Mouse (Mus musculus): Measurements from ENCODE around the gene Pecam1. TPM values are rescaled to one million over a fixed set of nuclear protein-coding genes. Genes with fewer than 3 reads are reported as not detected.
A peak's percentile ranks its signal among the peaks of the same experiment; 100 is the strongest.
"Not testable (repeated sequence)": the region's sequence is repeated elsewhere in the genome, so short reads cannot be mapped to it uniquely, and the experiment has no call there.

The Pecam1 gene
- total RNA-seq, 2 experiments from 2014 or later, result 38.6 to 57.0 TPM

DNA sequence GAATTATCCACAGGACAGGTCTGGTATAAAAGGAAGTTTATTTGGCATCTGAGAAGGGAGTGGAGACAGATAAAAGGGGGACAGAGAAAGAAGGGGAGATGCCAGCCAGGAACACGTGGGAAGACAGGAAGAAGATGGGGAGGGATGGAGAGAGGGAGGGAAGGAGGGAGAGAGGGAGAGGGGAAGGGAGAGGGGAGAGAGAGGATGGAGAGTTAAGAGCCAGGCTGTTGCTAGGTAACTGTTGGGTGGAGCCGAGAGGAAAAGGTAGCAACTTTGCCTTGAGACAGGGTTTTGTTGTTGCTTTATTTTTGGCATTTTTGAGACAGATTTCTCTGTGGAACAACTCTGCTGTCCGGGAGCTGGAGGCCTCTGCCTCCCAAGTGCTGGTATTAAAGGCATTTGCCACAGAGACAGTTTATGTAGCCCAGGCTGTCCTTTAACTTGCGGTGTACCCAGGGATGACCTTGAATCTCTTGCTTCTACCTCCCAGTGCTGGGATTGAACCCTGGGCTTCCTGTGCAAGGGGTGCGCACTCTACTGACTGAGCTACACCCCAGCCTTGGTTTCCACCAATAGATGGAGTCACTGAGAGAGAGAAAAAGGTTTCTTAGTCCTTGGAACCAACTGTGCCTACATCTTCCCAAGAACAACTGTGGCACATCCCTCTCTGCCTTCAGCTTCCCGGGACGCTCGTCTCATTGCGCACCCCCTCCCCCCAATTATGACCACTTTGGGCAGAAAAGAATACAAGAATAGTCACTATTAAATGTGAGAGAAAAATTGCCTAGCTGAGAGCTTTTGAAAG is 111.7 kb downstream of the Pecam1 start:
- no peak for ATAC-seq (replicated peaks; ENCODE audit: poor library complexity)

DNA sequence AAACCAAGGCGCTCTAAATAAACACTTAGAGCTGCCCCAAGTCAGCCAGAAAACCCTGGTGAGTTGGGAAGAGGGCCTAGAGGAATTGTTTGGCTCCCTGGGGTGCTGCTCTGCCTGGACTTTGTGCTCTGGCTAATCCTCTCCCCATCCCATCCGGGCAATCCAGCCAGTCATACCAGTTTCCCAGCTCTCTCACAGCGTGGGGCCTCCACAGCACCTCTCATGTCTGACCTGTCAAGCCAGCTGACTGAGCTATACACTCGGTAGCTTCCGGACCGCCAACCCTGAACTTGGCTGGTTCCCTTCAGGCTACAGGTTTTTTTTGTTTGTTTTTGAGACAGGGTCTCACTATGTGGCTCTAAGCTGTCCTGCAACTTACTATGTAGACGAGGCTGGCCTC is 112.7 kb downstream of the Pecam1 start:
- ATAC-seq (replicated peaks; ENCODE audit: poor library complexity), result no peak

DNA sequence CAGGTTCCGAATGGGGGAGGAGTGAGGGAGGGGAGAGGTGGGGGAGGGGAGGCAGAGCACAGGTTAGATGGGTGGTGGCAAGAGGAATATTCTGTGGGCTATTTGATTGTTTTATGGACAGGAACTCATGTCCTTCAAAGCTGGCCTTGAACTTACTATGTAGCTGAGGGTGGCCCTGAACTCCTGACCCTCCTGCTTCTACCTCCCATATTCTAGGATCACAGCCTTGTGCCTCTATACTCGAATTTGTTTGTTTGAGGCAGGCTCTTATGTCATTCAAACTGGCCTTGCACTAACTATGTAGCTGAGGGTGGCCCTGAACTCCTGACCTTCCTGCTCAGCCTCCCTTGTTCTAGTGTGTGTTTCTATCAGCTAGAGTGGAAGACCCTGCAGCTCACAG is 114.5 kb downstream of the Pecam1 start:
- no peak for ATAC-seq (replicated peaks; ENCODE audit: poor library complexity)

DNA sequence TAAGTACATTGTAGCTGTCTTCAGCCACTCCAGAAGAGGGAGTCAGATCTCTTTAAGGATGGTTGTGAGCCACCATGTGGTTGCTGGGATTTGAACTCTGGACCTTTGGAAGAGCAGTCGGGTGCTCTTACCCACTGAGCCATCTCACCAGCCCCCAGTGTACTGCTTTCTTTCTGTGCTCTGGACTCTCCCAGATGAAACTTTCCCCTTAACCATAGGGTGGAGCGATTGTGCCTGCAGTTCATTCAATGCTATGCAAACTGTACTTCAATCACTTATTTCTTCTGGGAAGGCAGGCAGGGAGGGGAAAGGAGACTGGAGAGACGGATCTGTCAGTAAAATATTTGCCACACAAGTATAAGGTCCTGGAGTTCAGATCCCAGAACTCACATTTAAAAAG is 116.3 kb downstream of the Pecam1 start:
- not testable (repeated sequence) for ATAC-seq (replicated peaks; ENCODE audit: poor library complexity)

DNA sequence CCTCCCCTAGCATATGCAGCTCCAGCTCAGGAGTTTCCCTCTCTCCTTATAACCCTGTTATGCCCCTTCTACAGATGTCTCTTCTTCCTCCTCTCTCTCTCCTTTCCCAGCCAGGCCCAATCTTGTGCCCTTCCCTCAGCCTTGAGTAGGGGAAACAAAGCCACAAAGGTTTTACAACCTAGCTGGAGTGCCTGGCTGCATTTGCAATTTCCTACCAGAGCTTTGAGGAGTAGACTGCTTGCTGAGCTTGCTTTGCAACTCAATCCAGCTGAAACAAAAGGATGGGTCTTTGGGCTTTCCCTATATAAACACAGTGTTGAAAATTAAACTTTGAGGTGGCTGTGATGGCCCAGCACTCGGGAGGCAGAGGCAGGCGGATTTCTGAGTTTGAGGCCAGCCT is 117.0 kb downstream of the Pecam1 start:
- ATAC-seq (replicated peaks; ENCODE audit: poor library complexity), result no peak

DNA sequence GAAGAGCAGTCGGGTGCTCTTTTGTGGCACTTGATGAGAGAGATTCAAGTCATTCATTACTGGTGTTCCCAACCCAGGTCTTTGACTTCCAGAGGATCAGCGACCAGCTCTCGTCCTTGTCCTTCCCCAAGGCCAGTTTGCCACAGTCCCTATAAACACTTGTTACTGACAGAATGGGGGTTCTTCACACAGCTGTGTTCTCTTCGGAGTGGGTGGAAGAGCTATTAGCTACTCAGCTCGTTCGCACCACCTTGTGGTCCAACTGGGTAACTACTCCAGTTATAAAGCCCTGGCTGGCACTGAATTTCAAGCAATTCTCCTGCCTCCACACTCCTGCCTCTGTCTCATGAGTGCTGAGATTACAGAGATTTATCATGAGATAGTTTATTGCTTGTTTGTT is 122.7 kb downstream of the Pecam1 start:
- peak; percentile 94 for ATAC-seq (replicated peaks; ENCODE audit: poor library complexity)

DNA sequence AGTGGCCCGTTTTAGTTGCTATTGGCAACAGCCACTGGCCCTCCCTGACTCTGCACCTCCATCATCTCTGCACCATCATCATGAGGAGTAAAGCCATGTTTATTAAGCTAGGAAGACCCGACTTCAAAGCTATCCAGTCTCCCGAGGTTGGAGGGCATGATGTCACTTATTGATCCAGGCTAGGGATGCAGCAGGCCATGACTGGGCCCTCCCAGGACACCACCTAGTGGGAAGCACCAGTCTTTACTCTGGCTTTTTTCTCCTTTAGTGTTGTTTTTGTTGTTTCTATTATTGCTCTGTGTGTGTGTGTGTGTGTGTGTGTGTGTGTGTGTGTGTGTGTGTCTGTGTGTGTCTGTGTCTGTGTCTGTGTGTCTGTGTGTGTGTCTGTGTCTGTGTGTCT is 124.9 kb downstream of the Pecam1 start:
- no peak for ATAC-seq (replicated peaks; ENCODE audit: poor library complexity)

DNA sequence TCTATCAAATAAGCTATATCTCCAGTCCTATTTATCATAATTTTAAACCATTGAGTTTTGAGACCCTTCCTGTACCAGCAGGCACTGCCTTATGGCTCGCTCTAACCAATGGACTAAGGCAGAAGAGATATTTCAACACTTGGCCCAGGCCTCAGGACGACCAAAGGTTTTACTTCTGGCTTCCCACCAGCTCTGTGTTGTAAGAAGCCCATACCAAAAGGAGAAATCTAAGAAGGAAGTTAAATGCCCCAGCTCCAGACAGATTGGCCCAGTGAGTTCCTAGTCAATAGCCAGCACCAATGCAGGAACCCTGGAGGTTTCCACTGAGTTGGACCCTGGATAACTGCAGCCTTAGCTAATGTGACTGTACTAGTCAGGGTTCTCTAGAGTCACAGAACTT is 126.8 kb downstream of the Pecam1 start:
- ATAC-seq (replicated peaks; ENCODE audit: poor library complexity), result peak; percentile 74

DNA sequence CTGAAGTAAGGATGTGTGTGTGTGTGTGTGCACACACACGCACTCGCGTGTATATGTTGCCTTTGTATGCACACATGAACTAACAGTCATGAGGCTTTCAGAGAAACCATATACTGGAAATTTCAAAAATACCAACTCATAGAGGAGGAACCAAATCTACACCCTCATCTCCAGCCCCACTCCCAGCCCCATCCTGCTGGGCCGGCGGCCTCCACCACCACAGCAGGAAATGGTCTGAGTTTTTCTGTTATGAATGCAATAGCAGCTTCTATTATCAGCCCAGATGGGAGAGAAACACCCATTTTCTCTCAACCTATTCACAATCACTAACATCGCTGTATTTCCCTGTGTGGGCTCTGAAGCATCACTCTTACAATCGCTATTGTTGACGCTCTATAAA is 128.4 kb downstream of the Pecam1 start:
- ATAC-seq (replicated peaks; ENCODE audit: poor library complexity), result peak; percentile 46

DNA sequence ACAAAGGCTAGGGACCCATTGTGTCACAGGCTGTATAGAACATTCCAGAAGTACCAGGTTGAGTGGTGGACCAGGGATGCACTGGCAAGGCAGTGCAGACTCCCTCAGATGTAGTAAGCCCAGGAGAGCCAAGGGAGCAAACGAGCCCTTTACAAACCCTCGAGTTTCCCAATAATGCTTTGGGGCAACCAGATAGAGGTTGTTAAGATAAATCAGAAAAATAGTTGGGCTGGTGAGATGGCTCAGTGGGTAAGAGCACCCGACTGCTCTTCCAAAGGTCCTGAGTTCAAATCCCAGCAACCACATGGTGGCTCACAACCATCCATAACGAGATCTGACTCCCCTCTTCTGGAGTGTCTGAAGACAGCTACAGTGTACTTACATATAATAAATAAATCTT is 131.7 kb downstream of the Pecam1 start:
- not testable (repeated sequence) for ATAC-seq (replicated peaks; ENCODE audit: poor library complexity)

DNA sequence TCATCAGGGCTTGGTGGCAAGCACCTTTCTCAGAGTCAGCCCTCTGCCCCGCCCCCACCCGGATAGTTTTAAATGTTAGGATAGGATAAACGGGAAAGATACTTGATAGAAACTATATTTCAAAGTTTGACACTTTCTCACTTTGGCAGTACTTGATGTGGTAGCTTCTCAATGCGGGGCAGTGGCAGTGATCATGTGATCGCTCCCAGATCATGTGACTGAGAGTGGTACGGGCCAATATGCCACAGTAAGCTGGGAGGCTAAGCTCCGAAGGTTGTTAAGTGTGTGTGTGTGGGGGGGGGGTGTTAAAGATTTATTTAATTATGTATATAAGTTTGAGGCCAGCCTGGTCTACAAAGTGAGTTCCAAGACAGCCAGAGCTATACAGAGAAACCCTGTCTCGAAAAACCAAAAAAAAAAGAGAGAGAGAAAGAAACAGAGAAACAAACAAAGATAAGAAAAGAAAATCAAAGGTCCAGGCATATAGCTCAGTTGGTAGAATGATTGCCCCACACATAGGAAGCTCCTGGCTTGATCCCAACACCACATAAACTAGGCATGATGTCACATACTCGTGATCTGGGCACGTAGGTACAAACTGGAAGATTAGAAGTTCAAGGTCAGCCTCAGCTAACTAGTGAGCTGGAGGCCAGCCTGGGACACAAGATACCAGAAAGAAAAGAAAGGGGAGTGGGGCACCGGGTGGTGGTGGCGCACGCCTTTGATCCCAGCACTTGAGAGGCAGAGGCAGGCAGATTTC is 132.4 kb downstream of the Pecam1 start:
- no peak for ATAC-seq (replicated peaks; ENCODE audit: poor library complexity)

DNA sequence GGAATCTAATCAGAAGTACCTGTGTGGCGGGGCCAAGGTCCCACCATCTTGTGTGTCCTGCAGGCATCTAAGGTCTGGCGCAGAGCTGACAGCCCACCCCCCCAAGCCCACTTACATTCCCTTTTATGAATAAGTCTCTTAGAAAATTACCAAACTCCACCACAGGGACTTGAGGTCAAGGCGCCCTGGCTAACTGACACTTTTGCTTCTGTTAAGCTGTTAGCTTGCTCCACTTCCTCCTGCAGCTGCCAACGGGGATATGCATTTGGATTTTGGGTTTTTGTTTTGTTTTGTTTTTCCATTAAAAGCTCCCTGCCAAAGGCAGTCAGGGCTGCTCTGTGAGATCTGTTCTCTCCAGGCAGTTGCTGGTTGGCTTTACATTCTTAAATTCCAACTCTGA is 134.9 kb downstream of the Pecam1 start:
- no peak for ATAC-seq (replicated peaks; ENCODE audit: poor library complexity)

DNA sequence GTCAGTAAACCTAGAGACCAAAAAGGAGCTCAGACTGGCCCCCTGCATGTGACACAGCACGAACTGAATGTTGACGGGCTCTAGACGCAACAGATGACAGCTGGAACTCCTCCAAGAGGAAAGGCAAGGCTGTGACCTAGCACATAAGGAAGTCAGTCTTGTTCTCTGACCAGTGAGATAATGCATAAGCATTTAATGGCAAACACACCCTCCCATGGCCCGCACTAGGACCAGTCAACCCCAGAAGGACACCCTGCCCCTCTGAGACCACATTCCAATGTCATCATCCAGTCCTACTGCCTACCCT is 136.1 kb downstream of the Pecam1 start:
- peak; percentile 15 for ATAC-seq (replicated peaks; ENCODE audit: poor library complexity)

DNA sequence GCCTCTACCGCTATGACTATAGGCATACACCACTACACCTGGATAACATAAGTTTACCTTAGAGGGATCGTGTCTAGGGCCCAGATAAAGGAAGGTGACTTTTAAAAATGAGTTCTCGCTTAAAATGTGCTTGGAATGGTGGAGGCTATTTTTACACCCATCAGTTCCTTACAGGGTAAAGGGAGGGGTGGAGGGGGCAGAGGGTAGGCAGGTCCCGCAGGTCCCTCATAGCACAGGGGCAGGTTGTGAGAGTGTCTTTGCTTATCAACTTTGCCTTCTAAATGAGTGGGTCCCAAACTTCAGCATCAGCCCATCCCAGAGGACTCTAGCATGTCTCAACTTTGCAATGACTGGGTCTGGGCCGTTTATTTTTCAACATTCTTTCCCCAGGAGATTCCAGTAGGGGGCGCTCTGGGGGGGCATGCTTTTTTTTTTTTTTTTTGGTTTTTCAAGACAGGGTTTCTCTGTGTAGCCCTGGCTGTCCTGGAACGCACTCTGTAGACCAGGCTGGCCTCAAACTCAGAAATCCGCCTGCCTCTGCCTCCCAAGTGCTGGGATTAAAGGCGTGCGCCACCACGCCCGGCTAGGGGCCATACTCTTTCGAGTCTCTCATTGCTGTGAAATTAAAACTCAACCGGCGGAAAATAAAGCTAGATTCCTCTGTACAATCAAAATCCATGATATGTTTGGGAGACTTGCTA is 136.6 kb downstream of the Pecam1 start:
- ATAC-seq (replicated peaks; ENCODE audit: poor library complexity), result peak; percentile 11; the same call in 1 of the 2 replicates

DNA sequence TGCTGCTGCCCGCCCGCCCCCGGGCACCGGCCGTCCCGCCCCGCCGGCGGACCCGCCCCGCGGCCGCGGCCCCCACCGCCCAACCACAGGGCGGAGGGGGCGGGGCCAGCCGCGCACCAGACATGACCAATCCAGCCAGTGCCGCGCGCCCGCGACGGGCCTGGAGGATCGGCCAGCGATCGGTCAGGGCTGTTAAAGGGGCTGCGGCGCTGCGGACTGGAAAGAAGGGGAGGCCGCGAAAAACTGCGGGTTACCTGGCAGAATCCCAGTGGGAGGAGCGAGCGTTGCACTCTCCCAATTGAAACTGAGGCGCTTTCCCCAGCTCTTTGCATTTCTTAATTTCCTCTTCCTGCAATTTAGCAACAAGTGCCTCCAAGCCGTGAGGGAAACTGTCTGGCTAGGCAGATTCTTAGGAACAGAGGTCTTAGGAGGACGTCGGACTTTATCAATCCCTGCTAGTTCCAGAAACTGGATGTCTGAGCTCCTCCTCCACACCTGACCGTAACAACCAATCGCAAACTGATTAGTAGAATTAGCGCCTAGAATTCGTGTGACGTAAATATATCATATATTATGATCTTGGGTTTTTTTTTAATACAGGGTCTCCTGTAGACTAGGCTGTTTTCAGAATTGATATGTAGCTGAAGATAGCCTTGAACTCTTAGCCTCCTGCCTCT is 137.3 kb downstream of the Pecam1 start, which contains the start of gene Tex2:
TSS of gene Tex2 (minus strand) at position 463 of the 677 bp plus-strand sequence.
- peak; percentile 75 for ATAC-seq (replicated peaks; ENCODE audit: poor library complexity)

DNA sequence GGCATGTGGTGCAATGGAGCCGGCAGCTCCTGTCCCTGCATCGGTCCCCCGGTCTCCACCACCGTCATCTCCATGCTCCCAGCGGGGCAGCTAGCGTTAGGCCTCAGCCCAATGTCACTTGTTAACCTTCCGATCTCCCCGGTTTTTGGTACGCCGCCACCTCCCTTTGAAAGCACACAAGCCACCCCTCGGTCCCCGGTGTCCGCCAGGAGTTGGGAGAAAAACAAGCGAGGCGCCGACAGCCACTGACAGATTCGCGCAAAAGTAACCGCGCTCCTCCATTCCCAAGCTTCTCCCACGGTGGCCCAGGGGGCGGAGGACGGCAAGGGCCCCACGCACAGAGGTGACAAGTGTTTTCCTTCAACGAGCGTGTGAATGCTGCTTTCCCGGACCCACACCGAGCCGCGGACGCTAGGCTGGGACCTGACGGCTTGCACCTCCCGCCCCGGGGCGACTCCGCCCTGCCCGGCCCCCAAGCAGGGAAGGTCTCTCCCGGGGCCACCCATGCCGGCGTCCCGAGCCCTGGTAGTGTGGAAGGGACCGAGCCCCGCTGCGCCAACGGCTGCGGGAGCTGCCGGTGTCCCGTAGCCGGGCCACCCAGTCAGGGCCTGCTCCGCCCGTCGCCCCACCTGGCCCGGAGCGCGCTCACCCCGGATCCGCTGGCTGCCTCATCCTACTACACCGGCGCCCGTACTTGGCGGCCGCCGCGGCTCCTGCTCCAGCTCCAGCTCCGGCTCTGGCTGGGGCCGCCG is 138.0 kb downstream of the Pecam1 start:
- peak; percentile 12 for ATAC-seq (replicated peaks; ENCODE audit: poor library complexity)

DNA sequence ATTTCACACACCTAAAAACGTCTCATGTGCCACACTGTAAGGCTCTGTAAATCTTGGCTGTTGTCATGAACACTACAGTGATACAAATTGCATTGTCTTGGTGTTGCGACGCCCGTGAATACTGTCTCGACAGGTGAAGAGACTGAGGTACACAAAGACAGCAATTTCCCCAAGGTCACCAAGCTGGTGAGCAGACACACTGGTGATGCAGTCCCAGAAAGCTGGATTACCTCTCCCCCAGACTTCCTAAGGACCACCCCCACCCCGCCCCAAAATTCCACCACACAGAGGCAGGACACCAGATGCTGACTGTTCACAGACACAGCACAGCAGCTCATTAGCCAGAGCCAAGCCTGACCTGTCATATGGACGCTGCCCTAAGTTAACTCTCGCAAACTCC is 140.7 kb downstream of the Pecam1 start:
- ATAC-seq (replicated peaks; ENCODE audit: poor library complexity), result no peak

DNA sequence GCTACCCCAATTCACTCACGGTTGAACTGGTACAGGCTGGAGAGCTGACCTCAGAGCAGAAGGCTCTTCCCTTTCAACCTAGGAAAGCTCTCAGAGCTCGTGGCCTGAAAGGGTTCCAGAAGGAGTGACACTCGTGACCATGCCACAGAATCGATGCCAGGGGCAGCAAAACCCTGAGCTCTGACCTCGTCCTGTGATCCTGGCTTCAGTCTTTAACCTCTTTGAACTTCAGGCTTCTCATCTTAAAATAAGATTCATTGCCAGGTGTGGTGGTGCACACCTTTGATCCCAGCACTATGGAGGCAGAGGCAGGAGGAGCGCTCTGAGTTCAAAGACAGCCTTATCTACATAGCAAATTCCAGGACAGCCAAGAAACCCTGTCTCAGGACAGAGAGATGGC is 143.1 kb downstream of the Pecam1 start:
- ATAC-seq (replicated peaks; ENCODE audit: poor library complexity), result no peak

DNA sequence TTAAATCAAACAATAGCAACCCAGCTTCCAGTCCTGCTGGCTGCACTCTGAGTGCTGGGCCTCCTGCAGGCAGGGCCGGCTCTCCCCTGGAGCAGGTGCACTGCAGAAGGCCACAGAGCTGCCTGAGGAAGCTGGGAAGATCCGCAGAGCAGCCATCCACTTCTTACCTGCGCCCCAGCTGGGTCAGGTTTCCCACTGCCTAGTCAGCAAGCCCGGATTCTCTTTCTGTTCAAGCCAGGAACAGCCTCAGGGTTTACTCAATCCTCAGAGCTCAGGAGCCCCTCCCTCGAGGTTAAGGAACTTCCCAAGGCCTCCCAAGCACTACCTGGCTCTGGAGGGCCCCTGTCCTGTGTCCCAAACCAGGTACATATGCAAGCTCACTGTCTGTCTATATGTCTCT is 144.4 kb downstream of the Pecam1 start:
- ATAC-seq (replicated peaks; ENCODE audit: poor library complexity), result no peak
